Mouse (Mus musculus) gastrocnemius, postnatal 4 days (tissue): ENCODE results near the gene Traf6. TPM values are rescaled to one million over a fixed set of nuclear protein-coding genes. Genes with fewer than 3 reads are reported as not detected.
A peak's percentile ranks its signal among the peaks of the same experiment; 100 is the strongest.

Experiments used
- DNase-seq, 2 experiments: peaks; one replicate each; pipeline ENCODE4 v3.0.0; 2021 to 2022; ENCODE audit warnings: low spot score in 2 of 2, mixed read lengths in 2 of 2
- long read RNA-seq, 2 experiments: library from polyadenylated mRNA; stranded (forward); transcript quantifications; one replicate each; pipeline ENCODE4 v2.0.0; 2021
- total RNA-seq, 2 experiments: library from RNA; stranded (reverse); gene quantifications; 2 replicates each; pipeline ENCODE4 v1.2.3; 2021

Gene Traf6
- 10 to 100 TPM; 11.7 to 14.6 TPM for total RNA-seq
- long read RNA-seq, experiment 1, full-length matches to known transcripts, result 1 of 17 reads
- long read RNA-seq, experiment 1, partial matches to known transcripts, result 2 of 17 reads
- long read RNA-seq, experiment 1, other reads (novel, unspliced or antisense), result 14 of 17 reads
- long read RNA-seq, experiment 2, partial matches to known transcripts, result 1 of 14 reads
- long read RNA-seq, experiment 2, other reads (novel, unspliced or antisense), result 13 of 14 reads

DNA sequence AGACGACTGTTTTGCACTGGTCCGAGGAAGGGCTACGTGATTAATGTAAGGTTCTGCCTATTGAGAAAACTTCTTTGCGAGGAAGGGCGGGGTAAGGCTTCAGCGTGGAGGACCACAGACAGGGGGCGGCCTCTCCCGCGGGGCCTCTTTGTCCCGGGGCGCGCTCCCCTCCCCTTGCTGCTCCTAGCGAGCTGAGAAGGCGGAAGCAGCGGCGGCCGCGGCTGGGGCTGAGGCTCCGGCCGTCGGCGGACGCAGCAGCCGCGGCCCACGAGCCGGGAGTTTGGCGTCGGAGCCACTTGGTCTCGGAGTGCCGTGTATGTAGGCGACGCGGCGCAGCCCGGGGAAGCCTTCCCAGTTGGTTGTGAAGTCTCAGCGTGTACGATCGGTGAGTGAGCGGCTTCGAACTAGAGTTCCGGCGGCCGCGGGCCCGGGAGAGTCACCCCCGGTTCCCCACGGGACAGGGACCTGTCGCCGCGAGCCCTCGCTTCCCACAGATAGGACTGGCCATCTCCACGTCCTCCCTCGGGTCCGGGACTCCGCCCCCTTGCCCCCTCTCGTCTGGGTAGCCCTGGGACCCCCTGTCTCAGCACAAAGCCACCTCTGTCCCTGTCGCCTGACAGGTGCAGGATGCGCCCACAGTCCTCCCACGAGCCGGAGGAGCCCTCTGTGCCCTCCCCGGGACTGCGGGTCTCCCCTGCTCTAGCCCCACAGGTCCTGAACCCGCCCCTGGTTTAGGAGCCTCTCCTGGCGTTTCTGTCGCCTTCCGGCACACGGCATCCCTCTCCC lies at the start of gene Traf6:
Gene Traf6 (plus strand): TSS at position 194 of the 786 bp plus-strand sequence.
- peak; percentile 80 to 89 for DNase-seq

DNA sequence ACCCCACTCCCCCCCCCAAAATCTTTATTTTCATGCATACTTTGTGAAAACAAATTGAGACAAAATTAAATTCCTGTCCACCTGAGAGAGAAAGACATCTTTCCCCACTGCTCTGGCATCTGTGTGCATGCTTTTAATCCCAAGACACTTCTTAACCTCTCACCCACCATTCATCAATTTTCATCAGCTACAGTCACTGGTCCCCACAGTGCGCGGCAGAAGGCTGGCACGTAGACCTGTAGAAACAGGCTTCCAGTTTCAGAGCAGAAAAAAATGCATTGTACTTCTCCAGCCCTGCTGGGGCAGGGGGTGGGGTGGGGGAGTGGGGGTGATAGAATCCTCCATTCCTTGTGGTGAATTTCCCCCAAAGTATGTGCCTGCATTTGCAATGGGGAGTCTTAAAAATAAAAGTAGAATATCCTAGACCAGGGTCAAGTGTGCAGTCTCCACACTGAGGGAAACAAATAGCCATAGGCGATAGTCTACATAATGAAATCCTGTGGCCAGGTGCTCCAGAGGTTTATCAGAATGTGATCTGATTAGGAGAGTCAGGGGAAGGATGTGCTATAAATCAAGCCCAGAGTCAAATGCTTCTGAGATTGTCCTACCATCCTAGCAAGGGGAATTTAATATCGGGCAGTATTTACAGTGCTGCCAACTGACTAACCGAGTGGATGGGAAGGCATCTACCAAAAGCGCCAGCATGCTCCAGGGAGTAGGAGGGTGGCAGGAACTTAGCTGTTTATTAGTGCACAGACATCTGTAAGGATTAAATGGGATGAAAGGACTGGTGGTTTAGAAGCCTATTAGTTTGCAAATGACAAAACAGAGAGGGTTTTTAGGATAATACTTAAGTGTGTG lies 39.0 kb upstream of the Traf6 start:
- no peak for DNase-seq

DNA sequence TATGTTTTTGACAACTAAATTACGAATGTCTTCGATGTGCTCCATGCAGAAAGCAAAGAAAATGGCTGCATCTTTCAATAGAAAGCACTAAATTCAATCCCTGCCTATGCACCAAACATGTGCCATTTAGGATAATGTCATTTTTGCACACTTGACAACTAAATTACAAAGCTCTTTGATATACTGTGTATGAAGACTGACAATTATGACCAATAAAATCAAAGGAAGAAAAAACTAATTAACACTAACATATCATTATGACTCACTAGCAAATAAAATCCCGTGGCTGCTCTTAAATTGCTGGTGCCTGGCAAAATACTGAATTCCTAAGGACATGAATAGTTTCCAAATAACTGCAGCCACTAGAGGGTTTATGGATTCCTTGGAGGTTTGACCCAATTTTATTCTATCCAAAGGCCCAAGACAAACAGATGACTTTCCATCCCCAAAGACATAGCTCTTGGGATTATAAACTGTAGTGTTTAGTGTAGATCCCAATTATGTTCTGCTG lies 38.3 kb upstream of the Traf6 start:
- DNase-seq, result no peak

- no peak for DNase-seq
These were observed 32.4 kb upstream of the Traf6 start for GRCm38 (mm10) chr2:101645841-101646240.

DNA sequence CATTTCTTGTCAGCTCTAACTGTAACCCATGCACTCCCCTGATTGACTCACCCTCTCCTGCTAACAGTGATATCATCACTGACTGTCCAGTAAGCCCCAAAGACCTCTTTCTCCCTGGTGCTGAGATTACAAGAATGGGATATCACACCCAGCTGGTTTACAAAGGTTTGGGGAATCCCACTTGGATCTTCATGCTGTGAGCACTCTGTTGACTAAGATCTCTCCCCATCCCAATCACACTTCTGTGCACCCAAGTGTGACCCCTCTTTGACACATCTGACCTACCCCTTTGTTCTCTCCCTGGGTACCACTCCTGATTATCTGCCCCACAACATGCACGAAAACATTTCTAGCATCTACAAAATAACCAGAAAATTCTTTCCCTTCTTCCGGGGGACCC lies 29.9 kb upstream of the Traf6 start:
- no peak for DNase-seq

GRCm38 (mm10) chr2:101649114-101649671 lies 29.0 kb upstream of the Traf6 start, which contains the start of the genes Rag1 and B230118H07Rik:
TSS of gene Rag1 (minus strand) at chr2:101649501.
TSS of gene B230118H07Rik (minus strand) at chr2:101649532.
- DNase-seq, result no peak

GRCm38 (mm10) chr2:101650446-101650845 lies 27.8 kb upstream of the Traf6 start:
- DNase-seq, result no peak

DNA sequence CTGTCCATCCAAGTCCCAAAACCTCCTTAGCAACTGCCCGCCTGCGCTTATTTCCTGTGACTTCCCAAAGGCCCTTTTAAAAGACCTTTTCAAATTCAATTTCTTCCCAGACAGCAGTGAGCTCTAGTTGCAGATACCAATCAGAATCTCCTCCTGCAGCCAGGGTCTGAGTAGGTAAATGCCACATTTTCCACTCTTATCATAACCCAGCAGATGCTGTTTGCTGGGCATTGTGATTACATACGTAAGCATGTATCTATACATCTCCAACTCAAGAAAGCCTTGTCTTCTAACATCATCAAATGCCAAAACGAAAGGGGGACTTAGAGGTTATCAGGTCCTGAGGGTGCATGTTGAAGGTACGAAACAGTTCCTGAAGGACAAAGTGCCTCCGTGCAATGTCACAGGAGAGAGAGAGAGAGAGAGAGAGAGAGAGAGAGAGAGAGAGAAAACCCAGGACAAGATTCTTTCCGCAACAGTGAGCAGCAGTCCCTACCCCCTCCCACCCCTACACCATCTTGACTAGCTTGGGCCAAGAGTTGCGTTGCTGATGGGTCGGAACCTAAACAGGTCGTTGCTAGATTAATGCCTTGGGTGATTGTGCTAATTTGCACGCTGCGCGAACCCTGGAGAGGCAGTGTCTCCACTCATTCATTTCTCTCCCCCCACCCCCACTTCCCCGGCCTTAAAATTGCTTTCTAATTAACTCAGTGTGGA lies 25.9 kb upstream of the Traf6 start:
- no peak for DNase-seq

- peak; percentile 39 to 74 for DNase-seq
These were observed 25.2 kb upstream of the Traf6 start for GRCm38 (mm10) chr2:101652921-101653597.

DNA sequence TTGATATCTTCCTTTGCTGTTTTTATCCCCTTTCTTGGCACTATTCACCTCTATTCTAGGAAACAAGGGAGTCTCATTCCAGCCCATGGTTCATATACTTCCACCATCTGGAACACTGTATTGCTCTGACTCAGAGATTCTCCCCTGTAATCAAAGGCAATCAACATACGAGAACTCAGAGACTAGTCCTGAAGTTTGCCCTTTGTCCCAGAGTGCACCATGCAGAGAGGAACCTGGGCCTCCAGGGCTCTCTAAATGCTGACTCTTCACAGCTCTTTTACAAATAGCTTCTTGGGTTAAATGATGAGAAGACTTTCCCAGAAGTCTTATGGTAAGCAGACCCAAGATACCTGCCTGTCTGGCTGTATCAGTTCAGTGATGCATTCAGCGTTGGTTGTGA lies 17.7 kb upstream of the Traf6 start:
- no peak for DNase-seq

DNA sequence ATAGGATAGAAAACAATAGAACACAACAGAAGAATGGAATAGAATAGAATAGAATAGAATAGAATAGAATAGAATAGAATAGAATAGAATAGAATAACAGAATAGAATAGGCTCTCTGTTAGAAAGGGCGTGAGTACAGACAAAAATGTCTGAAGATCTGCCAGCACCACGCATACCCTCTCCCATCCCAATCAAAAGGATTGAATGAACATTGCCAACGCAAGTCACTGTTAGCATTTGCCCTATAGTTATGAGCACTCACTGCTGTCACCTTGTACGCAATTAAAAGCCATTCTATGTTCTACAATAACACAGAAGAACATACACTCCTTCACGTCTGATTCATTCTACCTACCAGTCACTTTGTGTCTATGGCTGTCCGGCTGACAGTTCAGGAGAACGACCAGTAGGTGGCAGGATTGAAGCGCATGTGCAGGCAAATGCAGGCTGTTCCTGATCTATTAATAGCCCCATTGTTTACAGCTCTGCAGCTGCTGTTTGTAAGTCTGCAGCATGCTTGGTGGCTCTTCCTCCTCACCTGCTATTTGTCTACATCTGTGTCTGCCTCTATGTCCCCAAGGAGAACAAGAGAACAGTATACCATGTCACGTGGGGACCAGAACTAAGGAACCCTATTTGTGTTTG lies 13.0 kb upstream of the Traf6 start:
- peak; percentile 33 to 63 for DNase-seq

- no peak for DNase-seq
These were observed 12.5 kb upstream of the Traf6 start for GRCm38 (mm10) chr2:101665703-101666092.

- DNase-seq, result no peak
These were observed 9.5 kb upstream of the Traf6 start for GRCm38 (mm10) chr2:101668751-101669150.

DNA sequence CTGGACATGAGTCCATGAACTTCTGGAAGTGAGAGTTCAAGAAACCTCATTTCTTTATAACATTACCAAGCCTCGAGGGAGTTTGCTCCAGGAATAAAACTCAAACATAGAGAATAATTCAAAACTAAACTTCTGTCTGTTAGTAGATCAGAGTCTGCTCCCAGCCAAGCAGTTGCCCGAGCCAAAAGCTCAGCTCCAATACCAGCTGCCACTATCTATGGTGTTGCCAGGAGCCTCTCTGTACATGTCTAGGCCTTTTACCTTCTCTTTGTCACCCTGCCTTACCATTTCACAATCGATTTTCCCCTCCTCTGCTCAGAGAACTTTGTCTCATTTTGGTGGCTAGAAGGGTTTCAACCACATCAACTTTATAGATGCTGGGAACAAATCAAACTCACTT lies 4.7 kb upstream of the Traf6 start:
- DNase-seq, result no peak

- DNase-seq, result no peak
These were observed 1.0 kb downstream of the Traf6 start for GRCm38 (mm10) chr2:101679164-101679784.

GRCm38 (mm10) chr2:101684421-101684820 lies 6.2 kb downstream of the Traf6 start:
- peak in 1 of 2 experiments; percentile 33 for DNase-seq

DNA sequence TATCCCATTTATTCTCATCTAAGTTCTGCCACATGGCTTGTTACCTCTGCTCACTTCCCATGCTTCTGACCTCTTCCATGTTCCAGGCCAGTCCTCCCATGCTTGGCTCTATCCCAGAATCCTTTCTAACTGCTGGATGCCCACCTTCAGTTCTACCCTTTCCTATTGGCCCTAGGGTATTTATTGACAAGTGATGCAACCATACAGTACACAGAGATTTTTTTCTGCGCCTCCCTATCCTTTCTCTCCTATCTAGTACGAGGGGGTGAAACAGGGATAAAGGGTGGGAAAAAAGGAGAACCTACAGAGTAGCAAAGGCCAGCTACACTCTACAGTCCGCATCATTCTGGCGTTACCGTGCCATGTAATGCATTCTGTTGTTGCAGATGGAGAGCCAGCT lies 9.8 kb downstream of the Traf6 start:
- DNase-seq, result no peak

DNA sequence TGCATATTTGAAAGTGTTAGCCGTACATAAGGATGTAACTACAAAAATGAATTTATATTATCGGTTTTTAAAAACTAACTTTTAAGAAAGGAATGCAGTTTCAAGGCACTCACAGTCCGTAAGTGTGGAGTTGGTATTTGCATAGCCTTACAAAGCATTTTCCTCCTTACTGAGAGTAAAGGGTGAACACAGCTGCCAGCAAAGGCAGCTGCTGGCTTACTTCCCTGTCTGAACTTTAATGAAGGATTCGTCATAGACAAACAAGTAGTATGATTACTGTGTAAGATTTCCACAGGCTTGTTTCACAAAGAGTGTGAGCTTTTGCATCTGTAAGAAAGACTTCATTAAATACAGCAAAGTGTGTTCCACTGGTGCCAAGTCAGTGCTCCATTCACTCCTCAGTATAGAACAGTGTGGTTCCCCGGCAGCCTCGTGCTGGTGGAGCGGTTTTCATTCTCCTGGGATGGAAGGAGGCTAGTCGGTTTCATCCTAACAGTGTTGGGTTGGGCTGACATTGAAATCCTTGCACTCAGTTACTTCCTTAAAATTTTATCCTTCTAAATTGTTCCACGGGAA lies 12.1 kb downstream of the Traf6 start:
- DNase-seq, result no peak

DNA sequence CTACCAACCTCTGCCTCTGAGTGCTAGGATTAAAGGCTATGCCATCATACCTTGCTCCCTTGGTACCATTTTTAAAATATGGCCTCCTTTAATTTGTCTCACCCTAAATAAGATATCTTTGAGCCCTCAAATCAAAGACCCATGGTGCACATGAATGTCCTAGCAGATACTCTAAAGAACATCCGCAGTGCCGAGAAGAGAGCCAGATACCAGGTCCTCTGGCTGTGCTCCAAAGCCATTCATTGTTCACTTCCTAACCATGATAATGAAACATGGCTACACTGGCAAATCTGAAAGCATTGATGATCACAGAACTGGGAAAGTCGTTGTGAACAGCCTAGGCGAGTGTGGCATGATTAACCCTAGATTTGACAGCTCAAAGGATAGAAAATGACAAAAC lies 14.8 kb downstream of the Traf6 start:
- no peak for DNase-seq
